Mouse (Mus musculus): Measurements from ENCODE around the gene Eva1a.

- no peak for TF ChIP-seq CTCF (IDR thresholded peaks at IDR 0.05; ENCODE audit: low read depth, low read length)
- TF ChIP-seq EP300 (IDR thresholded peaks at IDR 0.05; ENCODE audit: insufficient read depth, low read depth, low read length), result no peak
Observed at GRCm38 (mm10) chr6:82084235-82084634, 43.4 kb downstream of the Eva1a start.

Data from ES-Bruce4 (cell line).